ENCODE assay signal across 8 mouse cellular contexts in genomic region chr8:3754261-3754850, GRCm38 (mm10). TPM values are rescaled to one million over a fixed set of nuclear protein-coding genes. Genes with fewer than 3 reads are reported as not detected.
DNase-seq lines count a peak whose midpoint lies in the region; ATAC-seq and TF ChIP-seq lines count a peak whose summit lies in the region.

No protein-coding gene starts in this region.

- no peak for TF ChIP-seq CTCF in kidney, adult 2 months (conservative IDR thresholded peaks at IDR 0.05; ENCODE audit: insufficient read depth, insufficient read length, low read depth, low read length)
- no peak for TF ChIP-seq CTCF in stomach, postnatal 0 days (IDR thresholded peaks at IDR 0.05; ENCODE audit: low read depth)

- ATAC-seq in hindbrain, embryonic 11.5 days (ENCODE audit: low FRiP score), result peak; percentile 98
- ATAC-seq in limb, embryonic 15.5 days (ENCODE audit: insufficient number of reproducible peaks, low FRiP score, low TSS enrichment, low read depth), result peak; percentile 99
- ATAC-seq in monocyte, adult 5-6 weeks (replicated peaks; ENCODE audit: insufficient number of reproducible peaks, low FRiP score, low TSS enrichment, poor library complexity, severe bottlenecking), result peak; percentile 98
- peak; percentile 100 for ATAC-seq in stomach, postnatal 0 days (ENCODE audit: low FRiP score, low TSS enrichment)

- H3K36me3 ChIP-seq in kidney, adult 2 months (ENCODE audit: control insufficient read depth, insufficient read depth, low read length), result no peaks in the 10 kb centered on the region
- H3K36me3 ChIP-seq in hindbrain, embryonic 11.5 days (ENCODE audit: control insufficient read depth, insufficient read depth, low read length), result no peaks in the 10 kb centered on the region
- H3K36me3 ChIP-seq in limb, embryonic 15.5 days, result no peaks in the 10 kb centered on the region
- no peaks in the 10 kb centered on the region for H3K36me3 ChIP-seq in stomach, postnatal 0 days (ENCODE audit: control insufficient read depth, insufficient read depth, low read length)

- no peak for TF ChIP-seq EP300 in stomach, postnatal 0 days (optimal IDR thresholded peaks at IDR 0.05)

- 0 out of 2 replicates have a peak, but pooled peaks cover 2% of the 10 kb centered on the region for H3K9me3 ChIP-seq in hindbrain, embryonic 11.5 days (ENCODE audit: control insufficient read depth, low read length)
- no peaks in the 10 kb centered on the region for H3K9me3 ChIP-seq in limb, embryonic 15.5 days
- no peaks in the 10 kb centered on the region for H3K9me3 ChIP-seq in stomach, postnatal 0 days (ENCODE audit: control insufficient read depth, low read length)

- DNase-seq in kidney, adult 2 months, result peak; percentile 30
- DNase-seq in kidney, adult 11 months, result no peak
- peak; percentile 56 to 67 for DNase-seq in adrenal gland, postnatal 4 days (ENCODE audit: low spot score in 2 of 2)
- peak; percentile 28 for DNase-seq in fat pad, adult 2 months (ENCODE audit: extremely low read depth, low read depth, low spot score)
- peak; percentile 100 for DNase-seq in hindbrain, embryonic 11.5 days (ENCODE audit: low spot score)
- peak; percentile 99 for DNase-seq in stomach, postnatal 0 days (ENCODE audit: low spot score)

- TF ChIP-seq POLR2A in kidney, adult 2 months (IDR thresholded peaks at IDR 0.05; ENCODE audit: low read depth, low read length), result no peak

- H3K4me2 ChIP-seq in hindbrain, embryonic 11.5 days (replicated peaks; ENCODE audit: low read depth, low read length), result no peak overlapping the region
- no peak overlapping the region for H3K4me2 ChIP-seq in limb, embryonic 15.5 days
- H3K4me2 ChIP-seq in stomach, postnatal 0 days (replicated peaks; ENCODE audit: low read depth), result no peak overlapping the region

- 73% methylated on average over 18 of the region's 18 CpGs for WGBS in kidney, adult 2 months
- 63% methylated on average over 18 of the region's 18 CpGs for WGBS in hindbrain, embryonic 11.5 days
- WGBS in limb, embryonic 15.5 days, result 66% methylated on average over 18 of the region's 18 CpGs
- 66% methylated on average over 18 of the region's 18 CpGs for WGBS in stomach, postnatal 0 days

- H3K4me1 ChIP-seq in kidney, adult 2 months (ENCODE audit: control insufficient read depth, insufficient read depth, low read length), result no peaks in the 10 kb centered on the region
- no peaks in the 10 kb centered on the region for H3K4me1 ChIP-seq in hindbrain, embryonic 11.5 days (replicated peaks; ENCODE audit: control insufficient read depth, insufficient read depth, low read length)
- H3K4me1 ChIP-seq in limb, embryonic 15.5 days, result no peaks in the 10 kb centered on the region
- no peaks in the 10 kb centered on the region for H3K4me1 ChIP-seq in stomach, postnatal 0 days (replicated peaks; ENCODE audit: control insufficient read depth, insufficient read depth)

- no peak overlapping the region for H3K27ac ChIP-seq in kidney, adult 2 months (ENCODE audit: insufficient read depth, low read depth, low read length)
- H3K27ac ChIP-seq in hindbrain, embryonic 11.5 days (ENCODE audit: low read depth, low read length), result no peak overlapping the region
- no peak overlapping the region for H3K27ac ChIP-seq in limb, embryonic 15.5 days
- no peak overlapping the region for H3K27ac ChIP-seq in stomach, postnatal 0 days (replicated peaks)

- no peak overlapping the region for H3K4me3 ChIP-seq in kidney, adult 2 months (ENCODE audit: insufficient read depth, low read depth, low read length)
- no peak overlapping the region for H3K4me3 ChIP-seq in hindbrain, embryonic 11.5 days (ENCODE audit: low read depth, low read length)
- no peak overlapping the region for H3K4me3 ChIP-seq in limb, embryonic 15.5 days
- H3K4me3 ChIP-seq in stomach, postnatal 0 days (ENCODE audit: low read depth, low read length), result no peak overlapping the region

- no peaks in the 10 kb centered on the region for H3K27me3 ChIP-seq in kidney, adult 2 months (replicated peaks; ENCODE audit: control insufficient read depth, insufficient read depth, low read length)
- no peaks in the 10 kb centered on the region for H3K27me3 ChIP-seq in hindbrain, embryonic 11.5 days (ENCODE audit: control insufficient read depth, insufficient read depth, low read length)
- H3K27me3 ChIP-seq in limb, embryonic 15.5 days, result no peaks in the 10 kb centered on the region
- H3K27me3 ChIP-seq in stomach, postnatal 0 days (ENCODE audit: control insufficient read depth, insufficient read depth, low read length), result no peaks in the 10 kb centered on the region

- H3K9ac ChIP-seq in hindbrain, embryonic 11.5 days (ENCODE audit: low read depth, low read length), result no peak overlapping the region
- no peak overlapping the region for H3K9ac ChIP-seq in limb, embryonic 15.5 days
- H3K9ac ChIP-seq in stomach, postnatal 0 days (ENCODE audit: low read length), result no peak overlapping the region

RNA-seq across cellular contexts. Expression of gene Cd209a, which starts 5.6 kb away (rescaled TPM):
- 0.79 and 1.1 TPM in 2 replicates for polyA plus RNA-seq in kidney, adult 2 months (2012; rRNA removed)
- not detected for total RNA-seq in adrenal gland, postnatal 4 days (2021)
- polyA plus RNA-seq in hindbrain, embryonic 11.5 days (2014; fragmentation: Nextera tagmentation; extraction: Ambion mirVana), result not detected in 2 replicates
- 0.52 and 0.77 TPM in 2 replicates for polyA plus RNA-seq in limb, embryonic 15.5 days (2015; fragmentation: Nextera tagmentation; extraction: Ambion mirVana)
- total RNA-seq in monocyte, adult 5-6 weeks (2017), result 12.6 to 30.8 TPM (median 30.4 TPM) in 3 replicates
- 0.11 and 0.16 TPM in 2 replicates for polyA plus RNA-seq in stomach, postnatal 0 days (2015; fragmentation: Nextera tagmentation; extraction: Ambion mirVana)

RNA-seq across cellular contexts. Expression of gene Clec4g, which starts 33.9 kb away (rescaled TPM):
- polyA plus RNA-seq in kidney, adult 2 months (2012; rRNA removed), result 0.50 TPM in 1 of 2 replicates, not detected in the other
- total RNA-seq in adrenal gland, postnatal 4 days (2021), result 1 to 10 TPM in 1 of 2 experiments, not detected in 1; 4.1 TPM
- 0.39 TPM in 1 of 2 replicates, not detected in the other for polyA plus RNA-seq in hindbrain, embryonic 11.5 days (2014; fragmentation: Nextera tagmentation; extraction: Ambion mirVana)
- not detected in 2 replicates for polyA plus RNA-seq in limb, embryonic 15.5 days (2015; fragmentation: Nextera tagmentation; extraction: Ambion mirVana)
- total RNA-seq in monocyte, adult 5-6 weeks (2017), result 1.2 to 1.5 TPM in 2 of 3 replicates, not detected in the other
- polyA plus RNA-seq in stomach, postnatal 0 days (2015; fragmentation: Nextera tagmentation; extraction: Ambion mirVana), result 0.10 and 0.21 TPM in 2 replicates
